Mouse (Mus musculus) ES-E14 (cell line): Measurements from ENCODE around the gene Fer1l5.

Source experiments
- CHD2 ChIP-seq: IDR thresholded peaks from 2 replicates; pipeline ENCODE4 v1.6.1; 2014; ENCODE audit warnings: mild to moderate bottlenecking, low read depth, low read length, inconsistent platforms
- MAFK ChIP-seq: IDR thresholded peaks from 2 replicates; pipeline ENCODE4 v1.6.1; 2014; ENCODE audit warnings: mild to moderate bottlenecking, low read depth, low read length, inconsistent platforms; ENCODE audit not compliant: insufficient read depth
- ZNF384 ChIP-seq: IDR thresholded peaks from 2 replicates; pipeline ENCODE4 v1.6.1; 2012; ENCODE audit warnings: low read depth, low read length, inconsistent platforms

DNA sequence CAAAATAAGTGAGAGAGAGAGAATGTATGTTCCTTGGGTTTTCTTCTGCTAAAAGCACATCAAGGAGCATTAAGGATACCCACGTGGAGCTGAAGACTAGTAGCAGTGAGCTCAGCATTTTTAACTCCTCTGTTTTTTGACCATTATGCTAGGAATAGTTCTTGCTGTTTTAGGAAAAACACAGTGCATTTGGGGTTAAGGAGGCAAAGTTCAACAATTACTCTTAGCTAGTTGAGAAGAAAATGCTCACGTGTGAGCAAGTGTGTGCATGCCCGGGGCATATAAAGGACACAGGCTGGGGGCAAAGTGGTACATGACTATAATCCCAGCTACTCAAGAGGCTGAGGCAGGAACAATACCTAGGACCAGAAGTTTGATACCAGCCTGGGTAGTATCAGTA, 61.5 kb downstream of the Fer1l5 start:
- TF ChIP-seq MAFK (no peak), CHD2 (no peak), ZNF384 (no peak)
